Mouse (Mus musculus): Measurements from ENCODE around the gene Olfr1373. TPM values are rescaled to one million over a fixed set of nuclear protein-coding genes. Genes with fewer than 3 reads are reported as not detected.
A peak's percentile ranks its signal among the peaks of the same experiment; 100 is the strongest.
"Not testable (repeated sequence)": the region's sequence is repeated elsewhere in the genome, so short reads cannot be mapped to it uniquely, and the experiment has no call there.

Gene Olfr1373
- polyA plus RNA-seq, 1 experiment from 2014 or later = not detected

- 49% methylated on average over 10 of the region's 10 CpGs for WGBS
- Histone ChIP-seq H3K4me3 (ENCODE audit: low read length) (no peak overlapping the region), H3K27ac (ENCODE audit: low read length) (peak overlapping the region; percentile 66), H3K36me3 (ENCODE audit: control insufficient read depth, insufficient read depth, low read length) (peaks cover 5% of the 10 kb centered on the region), H3K9me3 (ENCODE audit: control insufficient read depth, low read length) (no peaks in the 10 kb centered on the region), H3K4me1 (replicated peaks; ENCODE audit: control insufficient read depth, insufficient read depth, low read length) (0 out of 2 replicates have a peak, but pooled peaks cover 9% of the 10 kb centered on the region), H3K4me2 (ENCODE audit: low read depth, low read length) (no peak overlapping the region), H3K9ac (ENCODE audit: low read length) (peak overlapping the region; percentile 9; the same call in 1 of the 2 replicates), H3K27me3 (ENCODE audit: control insufficient read depth, insufficient read depth, low read depth, low read length) (no peaks in the 10 kb centered on the region)
- ATAC-seq (ENCODE audit: low read depth) = 0 out of 2 replicates have a peak, but pooled peaks have one; percentile 17
Observed at GRCm38 (mm10) chr11:52129621-52130450, 15.5 kb downstream of the Olfr1373 start.

- Histone ChIP-seq H3K9ac (ENCODE audit: low read length) (no peak overlapping the region), H3K27me3 (ENCODE audit: control insufficient read depth, insufficient read depth, low read depth, low read length) (no peaks in the 10 kb centered on the region), H3K36me3 (ENCODE audit: control insufficient read depth, insufficient read depth, low read length) (peaks cover 11% of the 10 kb centered on the region), H3K4me2 (ENCODE audit: low read depth, low read length) (no peak overlapping the region), H3K4me3 (ENCODE audit: low read length) (no peak overlapping the region), H3K27ac (ENCODE audit: low read length) (peak overlapping the region; percentile 66; the same call in 1 of the 2 replicates), H3K9me3 (ENCODE audit: control insufficient read depth, low read length) (no peaks in the 10 kb centered on the region), H3K4me1 (replicated peaks; ENCODE audit: control insufficient read depth, insufficient read depth, low read length) (0 out of 2 replicates have a peak, but pooled peaks cover 9% of the 10 kb centered on the region)
- WGBS = 22% methylated on average over 3 of the region's 3 CpGs
- no peak; the same call in 1 of the 2 replicates for ATAC-seq (ENCODE audit: low read depth)
Observed at GRCm38 (mm10) chr11:52129171-52129570, 16.2 kb downstream of the Olfr1373 start.

GRCm38 (mm10) chr11:52128316-52129061, 16.8 kb downstream of the Olfr1373 start:
- H3K27me3 ChIP-seq (ENCODE audit: control insufficient read depth, insufficient read depth, low read depth, low read length) = no peaks in the 10 kb centered on the region
- no peaks in the 10 kb centered on the region for H3K9me3 ChIP-seq (ENCODE audit: control insufficient read depth, low read length)
- 0 out of 2 replicates have a peak, but pooled peaks cover 9% of the 10 kb centered on the region for H3K4me1 ChIP-seq (replicated peaks; ENCODE audit: control insufficient read depth, insufficient read depth, low read length)
- H3K4me2 ChIP-seq (ENCODE audit: low read depth, low read length) = no peak overlapping the region
- no peak overlapping the region for H3K4me3 ChIP-seq (ENCODE audit: low read length)
- WGBS = 52% methylated on average over 5 of the region's 5 CpGs
- ATAC-seq (ENCODE audit: low read depth) = no peak
- H3K36me3 ChIP-seq (ENCODE audit: control insufficient read depth, insufficient read depth, low read length) = peaks cover 15% of the 10 kb centered on the region
- no peak overlapping the region for H3K9ac ChIP-seq (ENCODE audit: low read length)
- H3K27ac ChIP-seq (ENCODE audit: low read length) = no peak overlapping the region

GRCm38 (mm10) chr11:52127760-52128159, 17.6 kb downstream of the Olfr1373 start:
- no peak for ATAC-seq (ENCODE audit: low read depth)

GRCm38 (mm10) chr11:52127169-52127568, 18.2 kb downstream of the Olfr1373 start:
- Histone ChIP-seq H3K9me3 (ENCODE audit: control insufficient read depth, low read length) (no peaks in the 10 kb centered on the region), H3K36me3 (ENCODE audit: control insufficient read depth, insufficient read depth, low read length) (peaks cover 20% of the 10 kb centered on the region), H3K4me2 (ENCODE audit: low read depth, low read length) (no peak overlapping the region), H3K4me1 (replicated peaks; ENCODE audit: control insufficient read depth, insufficient read depth, low read length) (0 out of 2 replicates have a peak, but pooled peaks cover 9% of the 10 kb centered on the region), H3K4me3 (ENCODE audit: low read length) (no peak overlapping the region), H3K9ac (ENCODE audit: low read length) (no peak overlapping the region), H3K27me3 (ENCODE audit: control insufficient read depth, insufficient read depth, low read depth, low read length) (no peaks in the 10 kb centered on the region), H3K27ac (ENCODE audit: low read length) (no peak overlapping the region)
- ATAC-seq (ENCODE audit: low read depth) = no peak
- 58% methylated on average over 3 of the region's 3 CpGs for WGBS

More at GRCm38 (mm10) chr11:52127760-52128159, 17.6 kb downstream of the Olfr1373 start:
- WGBS = 50% methylated on average over 5 of the region's 5 CpGs
- H3K9ac ChIP-seq (ENCODE audit: low read length) = no peak overlapping the region
- no peak overlapping the region for H3K27ac ChIP-seq (ENCODE audit: low read length)
- no peaks in the 10 kb centered on the region for H3K9me3 ChIP-seq (ENCODE audit: control insufficient read depth, low read length)
- H3K4me2 ChIP-seq (ENCODE audit: low read depth, low read length) = no peak overlapping the region
- H3K36me3 ChIP-seq (ENCODE audit: control insufficient read depth, insufficient read depth, low read length) = peaks cover 15% of the 10 kb centered on the region
- 0 out of 2 replicates have a peak, but pooled peaks cover 9% of the 10 kb centered on the region for H3K4me1 ChIP-seq (replicated peaks; ENCODE audit: control insufficient read depth, insufficient read depth, low read length)
- no peaks in the 10 kb centered on the region for H3K27me3 ChIP-seq (ENCODE audit: control insufficient read depth, insufficient read depth, low read depth, low read length)
- no peak overlapping the region for H3K4me3 ChIP-seq (ENCODE audit: low read length)

- Histone ChIP-seq H3K4me1 (replicated peaks; ENCODE audit: control insufficient read depth, insufficient read depth, low read length) (0 out of 2 replicates have a peak, but pooled peaks cover 9% of the 10 kb centered on the region), H3K36me3 (ENCODE audit: control insufficient read depth, insufficient read depth, low read length) (peaks cover 45% of the 10 kb centered on the region), H3K9ac (ENCODE audit: low read length) (no peak overlapping the region), H3K27ac (ENCODE audit: low read length) (no peak overlapping the region), H3K27me3 (ENCODE audit: control insufficient read depth, insufficient read depth, low read depth, low read length) (no peaks in the 10 kb centered on the region), H3K4me2 (ENCODE audit: low read depth, low read length) (no peak overlapping the region), H3K9me3 (ENCODE audit: control insufficient read depth, low read length) (no peaks in the 10 kb centered on the region; the same call in 1 of the 2 replicates), H3K4me3 (ENCODE audit: low read length) (no peak overlapping the region)
- ATAC-seq (ENCODE audit: low read depth) = no peak
- WGBS = 90% methylated on average over 4 of the region's 4 CpGs
Observed at GRCm38 (mm10) chr11:52124468-52124867, 20.9 kb downstream of the Olfr1373 start.

- no peak overlapping the region for H3K27ac ChIP-seq (ENCODE audit: low read length)
- ATAC-seq (ENCODE audit: low read depth) = no peak
- H3K9me3 ChIP-seq (ENCODE audit: control insufficient read depth, low read length) = no peaks in the 10 kb centered on the region; the same call in 1 of the 2 replicates
- no peaks in the 10 kb centered on the region for H3K27me3 ChIP-seq (ENCODE audit: control insufficient read depth, insufficient read depth, low read depth, low read length)
- WGBS = 84% methylated on average over 6 of the region's 6 CpGs
- no peak overlapping the region for H3K4me2 ChIP-seq (ENCODE audit: low read depth, low read length)
- H3K36me3 ChIP-seq (ENCODE audit: control insufficient read depth, insufficient read depth, low read length) = peaks cover 67% of the 10 kb centered on the region
- H3K4me3 ChIP-seq (ENCODE audit: low read length) = no peak overlapping the region
- no peak overlapping the region for H3K9ac ChIP-seq (ENCODE audit: low read length)
- H3K4me1 ChIP-seq (replicated peaks; ENCODE audit: control insufficient read depth, insufficient read depth, low read length) = 0 out of 2 replicates have a peak, but pooled peaks cover 3% of the 10 kb centered on the region
Observed at GRCm38 (mm10) chr11:52122045-52122444, 23.3 kb downstream of the Olfr1373 start.

GRCm38 (mm10) chr11:52120415-52120814, 24.9 kb downstream of the Olfr1373 start:
- H3K36me3 ChIP-seq (ENCODE audit: control insufficient read depth, insufficient read depth, low read length) = peaks cover 78% of the 10 kb centered on the region
- not testable (repeated sequence) for ATAC-seq (ENCODE audit: low read depth)

GRCm38 (mm10) chr11:52117156-52117555, 28.2 kb downstream of the Olfr1373 start:
- Histone ChIP-seq H3K4me2 (ENCODE audit: low read depth, low read length) (no peak overlapping the region), H3K4me3 (ENCODE audit: low read length) (no peak overlapping the region), H3K4me1 (replicated peaks; ENCODE audit: control insufficient read depth, insufficient read depth, low read length) (no peaks in the 10 kb centered on the region), H3K27ac (ENCODE audit: low read length) (no peak overlapping the region), H3K9me3 (ENCODE audit: control insufficient read depth, low read length) (no peaks in the 10 kb centered on the region; the same call in 1 of the 2 replicates), H3K36me3 (ENCODE audit: control insufficient read depth, insufficient read depth, low read length) (peaks cover 74% of the 10 kb centered on the region), H3K9ac (ENCODE audit: low read length) (no peak overlapping the region), H3K27me3 (ENCODE audit: control insufficient read depth, insufficient read depth, low read depth, low read length) (no peaks in the 10 kb centered on the region)
- 92% methylated on average over 7 of the region's 7 CpGs for WGBS
- ATAC-seq (ENCODE audit: low read depth) = no peak

More at GRCm38 (mm10) chr11:52120415-52120814, 24.9 kb downstream of the Olfr1373 start:
- not testable (repeated sequence) for H3K9me3 ChIP-seq (ENCODE audit: control insufficient read depth, low read length); H3K4me2 ChIP-seq (ENCODE audit: low read depth, low read length); H3K9ac ChIP-seq (ENCODE audit: low read length); H3K4me1 ChIP-seq (replicated peaks; ENCODE audit: control insufficient read depth, insufficient read depth, low read length); H3K4me3 ChIP-seq (ENCODE audit: low read length); H3K27ac ChIP-seq (ENCODE audit: low read length); H3K27me3 ChIP-seq (ENCODE audit: control insufficient read depth, insufficient read depth, low read depth, low read length)

Data from lung, embryonic 16.5 days (tissue).